Mouse (Mus musculus) embryonic fibroblast, embryonic 13.5 days (primary cell): ENCODE measurements at regions not wholly inside any gene's neighbourhood (a gene's known extent, or its start where the extent isn't known, plus 50 kb on each side); places are given as distances from the start of the nearest gene placed in this dataset.

Source experiments
- CTCF ChIP-seq: IDR thresholded peaks from 2 replicates; pipeline ENCODE4 v1.5.1; 2011; ENCODE audit warnings: mild to moderate bottlenecking, control low read depth, low read length, moderate library complexity, borderline replicate concordance; ENCODE audit not compliant: insufficient read depth
- POLR2A ChIP-seq: IDR thresholded peaks from 2 replicates; pipeline ENCODE4 v1.6.1; 2011; ENCODE audit warnings: low read depth, mild to moderate bottlenecking, control low read depth, low read length, moderate library complexity

DNA sequence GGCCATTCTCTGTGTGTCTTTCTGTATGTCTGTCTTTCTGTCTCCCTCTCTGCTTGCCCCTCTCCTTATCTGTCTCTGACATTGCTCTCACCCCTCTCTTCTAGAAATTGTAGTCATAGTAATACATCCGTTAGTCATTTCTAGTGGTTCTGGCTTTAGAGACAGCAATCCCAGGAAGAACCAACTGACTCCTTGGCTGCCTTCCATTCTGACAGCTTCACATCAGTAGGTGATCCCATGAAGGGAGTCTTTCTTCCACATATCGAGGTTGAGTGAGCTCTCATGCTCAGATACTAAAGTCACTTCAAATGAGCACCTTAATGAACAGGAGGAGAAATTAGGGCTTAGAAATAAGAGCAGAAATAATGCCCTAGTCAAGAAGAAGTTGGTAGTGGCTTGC, 455.3 kb upstream of the Adamts9 start:
- no peak for TF ChIP-seq POLR2A
- no peak for TF ChIP-seq CTCF
